Mouse (Mus musculus) midbrain, embryonic 16.5 days (tissue): ENCODE data around the gene 4930556J24Rik. TPM values are rescaled to one million over a fixed set of nuclear protein-coding genes. Genes with fewer than 3 reads are reported as not detected.

ENCODE experiments used
- ATAC-seq: fragments of 200-750 bp; cut with Nextera tagmentation; 2 replicates; pipeline ENCODE4 v1.8.0; 2017; ENCODE audit warnings: moderate TSS enrichment
- H3K27ac ChIP-seq: fragments of 300-500 bp; sonication (generic); 2 replicates; pipeline ENCODE4 v1.5.1; 2014; ENCODE audit warnings: mild to moderate bottlenecking, low read length, mixed read lengths
- H3K27me3 ChIP-seq: fragments of 300-500 bp; sonication (generic); 2 replicates; pipeline ENCODE4 v1.6.1; 2014; ENCODE audit warnings: low read depth, low read length, mixed read lengths; ENCODE audit not compliant: control insufficient read depth, insufficient read depth
- H3K36me3 ChIP-seq: fragments of 300-500 bp; sonication (generic); 2 replicates; pipeline ENCODE4 v1.6.1; 2014; ENCODE audit warnings: mild to moderate bottlenecking, low read length, moderate library complexity, mixed read lengths; ENCODE audit not compliant: control insufficient read depth, insufficient read depth
- H3K4me1 ChIP-seq: fragments of 300-500 bp; sonication (generic); 2 replicates; pipeline ENCODE4 v1.6.1; 2014; ENCODE audit warnings: mild to moderate bottlenecking, low read length, mixed read lengths; ENCODE audit not compliant: control insufficient read depth, insufficient read depth
- H3K4me2 ChIP-seq: fragments of 300-500 bp; sonication (generic); 2 replicates; pipeline ENCODE4 v1.6.1; 2014; ENCODE audit warnings: mild to moderate bottlenecking, low read length, mixed read lengths
- H3K4me3 ChIP-seq: fragments of 300-500 bp; sonication (generic); 2 replicates; pipeline ENCODE4 v1.5.1; 2014; ENCODE audit warnings: low read depth, mild to moderate bottlenecking, low read length, moderate library complexity, mixed read lengths
- H3K9ac ChIP-seq: fragments of 300-500 bp; sonication (generic); 2 replicates; pipeline ENCODE4 v1.6.1; 2014; ENCODE audit warnings: low read depth, low read length, mixed read lengths
- H3K9me3 ChIP-seq: fragments of 300-500 bp; sonication (generic); replicated peaks from 2 replicates; pipeline ENCODE4 v1.6.1; 2014; ENCODE audit warnings: mild to moderate bottlenecking, low read length, mixed read lengths; ENCODE audit not compliant: control insufficient read depth, poor library complexity, severe bottlenecking
- WGBS: fragments of 180-500 bp; shearing (Covaris S2); extraction: QIAGEN DNeasy Blood & Tissue Kit; methylation state at CpG from one replicate; pipeline ENCODE4 v1.1.7; 2014; 5-methylcytosine and 5-hydroxymethylcytosine counted together
- polyA plus RNA-seq: library from polyadenylated mRNA; unstranded; fragments of >200 nt; fragmentation: Nextera tagmentation; extraction: Ambion mirVana; gene quantifications from 2 replicates; pipeline ENCODE4 v1.2.1, GENCODE M21; 2015

The 4930556J24Rik gene
- polyA plus RNA-seq, 1 experiment from 2014 or later: 0.25 TPM

DNA sequence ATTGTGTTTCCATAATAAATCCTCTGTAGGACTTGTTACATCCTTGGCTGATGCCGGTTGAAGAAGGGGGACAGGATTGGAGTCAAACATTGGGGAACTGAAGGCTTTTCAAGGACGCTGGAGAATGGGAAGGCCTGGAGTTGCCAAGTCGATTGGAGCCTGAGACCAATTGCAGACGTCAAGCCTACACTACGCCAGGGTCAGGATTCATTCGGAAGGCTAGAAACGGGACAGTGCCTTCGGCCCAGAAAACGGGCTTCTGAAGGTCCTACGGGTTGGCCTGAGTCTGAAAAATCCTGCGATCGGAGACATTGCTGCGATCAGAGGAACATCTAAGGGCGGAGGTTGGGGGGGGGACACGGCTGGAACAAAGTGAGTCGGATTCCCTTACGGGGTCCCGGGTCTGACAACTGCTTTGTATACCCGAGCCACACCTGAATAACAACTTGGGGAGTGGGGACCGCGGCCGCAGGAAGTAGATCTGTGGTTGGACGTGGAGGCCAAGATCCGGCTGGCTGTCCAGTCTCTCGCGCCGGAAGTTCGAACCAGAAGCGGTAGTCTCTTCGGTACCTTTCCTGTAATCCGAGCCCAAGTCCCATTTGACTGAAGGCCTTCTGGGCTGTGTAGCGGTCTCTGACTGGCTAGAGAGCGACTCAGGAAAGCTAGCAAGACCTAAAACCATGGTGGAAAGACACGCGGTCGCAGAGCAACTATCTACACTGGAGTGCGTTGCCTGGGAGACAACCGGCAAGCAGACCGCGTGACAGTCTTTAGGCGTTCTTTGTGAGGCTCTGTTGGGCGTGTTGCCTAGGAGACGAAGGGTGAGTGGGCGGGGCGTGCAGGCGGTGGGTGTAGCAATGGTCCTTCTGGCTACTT lies 81.9 kb downstream of the 4930556J24Rik start, which contains the start of the genes 4921536K21Rik and Dusp18:
Gene 4921536K21Rik (minus strand): TSS at position 693 of the 876 bp plus-strand sequence.
Gene Dusp18 (plus strand): TSS at position 835 of the 876 bp plus-strand sequence.
- peaks cover 22% of the 10 kb centered on the region for H3K36me3 ChIP-seq
- H3K4me1 ChIP-seq: peaks cover 11% of the 10 kb centered on the region
- H3K9me3 ChIP-seq: no peaks in the 10 kb centered on the region
- H3K27ac ChIP-seq: peak within 1 kb of the TSS; percentile 54
- peak within 1 kb of the TSS; percentile 45 for H3K4me3 ChIP-seq
- peak within 1 kb of the TSS; percentile 63 for H3K9ac ChIP-seq
- WGBS: 2% methylated on average over 46 of the region's 46 CpGs
- peak; percentile 97 for ATAC-seq
- peak within 1 kb of the TSS; percentile 57 for H3K4me2 ChIP-seq
- H3K27me3 ChIP-seq: no peaks in the 10 kb centered on the region

DNA sequence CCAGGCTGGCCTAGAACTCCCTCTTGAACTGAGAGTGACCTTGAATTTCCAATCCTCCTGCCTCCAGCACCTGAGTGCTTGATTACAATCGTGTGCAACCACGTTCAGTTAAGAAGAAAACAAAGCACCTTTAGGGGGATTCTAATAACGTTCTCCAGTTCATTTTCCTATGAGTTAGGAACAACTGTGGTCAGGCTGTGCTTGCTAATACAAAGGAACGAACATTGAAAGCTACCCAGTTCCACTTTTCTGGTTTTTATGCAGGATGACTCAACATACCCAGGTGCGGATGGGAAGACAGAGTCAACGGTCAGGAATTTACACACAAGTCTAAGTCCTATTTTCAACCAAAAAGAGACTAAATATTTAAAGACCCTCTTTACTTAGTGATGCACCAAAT lies 82.6 kb downstream of the 4930556J24Rik start:
- H3K27me3 ChIP-seq: no peaks in the 10 kb centered on the region
- H3K9me3 ChIP-seq: no peaks in the 10 kb centered on the region
- peaks cover 11% of the 10 kb centered on the region for H3K4me1 ChIP-seq
- no peak overlapping the region for H3K9ac ChIP-seq
- peaks cover 22% of the 10 kb centered on the region for H3K36me3 ChIP-seq
- peak overlapping the region; percentile 57 for H3K4me2 ChIP-seq
- 80% methylated on average over 6 of the region's 6 CpGs for WGBS
- H3K27ac ChIP-seq: no peak overlapping the region
- H3K4me3 ChIP-seq: no peak overlapping the region; the same call in 1 of the 2 replicates
- ATAC-seq: no peak

Other genes with a start within 250 kb of the 4930556J24Rik start
- 35.7 and 40.9 TPM in 2 replicates for gene Osbp2, start 112.9 kb downstream of the 4930556J24Rik start, polyA plus RNA-seq
- gene 4921536K21Rik, start 81.7 kb downstream of the 4930556J24Rik start, polyA plus RNA-seq: 0.80 and 0.87 TPM in 2 replicates
- gene Dusp18, start 81.5 kb downstream of the 4930556J24Rik start, polyA plus RNA-seq: 43.5 and 48.4 TPM in 2 replicates
- 17.4 and 20.7 TPM in 2 replicates for gene Slc35e4, start 62.1 kb downstream of the 4930556J24Rik start, polyA plus RNA-seq
- gene Tcn2, start 44.6 kb downstream of the 4930556J24Rik start, polyA plus RNA-seq: 19.5 and 20.8 TPM in 2 replicates
- gene Pes1, start 12.8 kb downstream of the 4930556J24Rik start, polyA plus RNA-seq: 59.1 and 61.5 TPM in 2 replicates
- gene Gal3st1, start 6.9 kb upstream of the 4930556J24Rik start, polyA plus RNA-seq: 7.3 and 8.2 TPM in 2 replicates
- gene Sec14l4, start 54.7 kb upstream of the 4930556J24Rik start, polyA plus RNA-seq: not detected in 2 replicates
- 2.6 and 2.8 TPM in 2 replicates for gene Sec14l3, start 88.1 kb upstream of the 4930556J24Rik start, polyA plus RNA-seq
- gene Mtfp1, start 118.7 kb upstream of the 4930556J24Rik start, polyA plus RNA-seq: 12.8 and 14.4 TPM in 2 replicates
- 4.2 and 4.8 TPM in 2 replicates for gene Sec14l2, start 146.6 kb upstream of the 4930556J24Rik start, polyA plus RNA-seq
- 52.0 and 53.6 TPM in 2 replicates for gene Rnf215, start 158.4 kb upstream of the 4930556J24Rik start, polyA plus RNA-seq
- 9.1 and 10.9 TPM in 2 replicates for gene Ccdc157, start 183.5 kb upstream of the 4930556J24Rik start, polyA plus RNA-seq
- 53.8 and 54.0 TPM in 2 replicates for gene Sf3a1, start 183.6 kb upstream of the 4930556J24Rik start, polyA plus RNA-seq
- 33.6 and 34.8 TPM in 2 replicates for gene Tbc1d10a, start 210.0 kb upstream of the 4930556J24Rik start, polyA plus RNA-seq
- 2.9 and 4.2 TPM in 2 replicates for gene Castor1, start 241.4 kb upstream of the 4930556J24Rik start, polyA plus RNA-seq